Mouse (Mus musculus): ENCODE data around the gene Csrp2. TPM values are rescaled to one million over a fixed set of nuclear protein-coding genes. Genes with fewer than 3 reads are reported as not detected.

The Csrp2 gene
- polyA plus RNA-seq, 1 experiment from 2014 or later, result 224 TPM

DNA sequence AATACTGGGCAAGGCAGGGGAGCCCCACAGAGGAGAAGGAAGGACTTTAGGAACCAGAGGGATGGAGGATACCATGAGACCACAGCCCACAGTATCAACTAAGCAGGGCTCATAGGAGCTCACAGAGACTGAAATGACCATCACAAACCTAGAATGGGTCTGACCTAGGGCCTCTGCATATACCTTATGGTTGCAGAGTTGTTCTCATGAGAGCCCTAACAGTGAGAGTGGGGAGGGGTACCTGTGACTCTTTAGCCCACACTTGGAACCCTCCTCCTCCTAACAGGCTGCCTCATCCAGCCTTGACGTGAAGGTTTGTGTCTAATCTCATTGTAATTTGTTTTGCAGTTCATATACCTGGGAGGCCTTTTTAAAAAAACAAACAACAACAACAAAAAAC lies 55.3 kb downstream of the Csrp2 start:
- peaks cover 4% of the 10 kb centered on the region; the same call in 1 of the 2 replicates for H3K36me3 ChIP-seq
- H3K9ac ChIP-seq, result no peak overlapping the region
- 0 out of 2 replicates have a peak, but pooled peaks cover 3% of the 10 kb centered on the region for H3K4me1 ChIP-seq
- no peaks in the 10 kb centered on the region for H3K27me3 ChIP-seq (replicated peaks)
- no peak overlapping the region for H3K27ac ChIP-seq
- ATAC-seq (ENCODE audit: insufficient read depth, low FRiP score, low read depth), result no peak
- no peak overlapping the region for H3K4me2 ChIP-seq
- no peak overlapping the region for H3K4me3 ChIP-seq (replicated peaks)
- 80% methylated on average over 1 of the region's 1 CpGs for WGBS
- H3K9me3 ChIP-seq, result no peaks in the 10 kb centered on the region

DNA sequence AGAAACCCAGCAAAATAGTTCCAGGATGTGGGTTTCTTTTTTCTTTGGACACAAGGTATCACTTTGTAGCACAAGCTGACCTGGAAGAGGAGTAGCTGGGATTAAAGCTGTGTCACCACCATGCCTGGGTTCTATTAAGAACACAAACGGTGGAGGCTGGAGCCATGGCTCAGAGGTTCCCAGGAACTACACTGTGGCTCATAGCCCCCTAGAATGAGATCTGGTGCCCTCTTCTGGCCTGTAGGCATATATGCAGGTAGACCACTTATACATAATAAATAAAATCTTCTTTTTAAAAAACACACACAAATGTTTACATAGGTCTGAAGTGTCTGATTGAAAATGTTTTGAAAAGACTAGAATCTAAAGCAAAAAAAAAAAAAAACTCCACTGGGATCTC lies 56.5 kb downstream of the Csrp2 start:
- H3K9ac ChIP-seq, result no peak overlapping the region
- no peak overlapping the region for H3K4me3 ChIP-seq (replicated peaks)
- no peak overlapping the region for H3K4me2 ChIP-seq
- ATAC-seq (ENCODE audit: insufficient read depth, low FRiP score, low read depth), result no peak
- WGBS, result 0% methylated on average over 1 of the region's 1 CpGs
- H3K9me3 ChIP-seq, result no peaks in the 10 kb centered on the region
- H3K27ac ChIP-seq, result no peak overlapping the region
- peaks cover 4% of the 10 kb centered on the region; the same call in 1 of the 2 replicates for H3K36me3 ChIP-seq
- H3K4me1 ChIP-seq, result 0 out of 2 replicates have a peak, but pooled peaks cover 3% of the 10 kb centered on the region
- no peaks in the 10 kb centered on the region for H3K27me3 ChIP-seq (replicated peaks)

DNA sequence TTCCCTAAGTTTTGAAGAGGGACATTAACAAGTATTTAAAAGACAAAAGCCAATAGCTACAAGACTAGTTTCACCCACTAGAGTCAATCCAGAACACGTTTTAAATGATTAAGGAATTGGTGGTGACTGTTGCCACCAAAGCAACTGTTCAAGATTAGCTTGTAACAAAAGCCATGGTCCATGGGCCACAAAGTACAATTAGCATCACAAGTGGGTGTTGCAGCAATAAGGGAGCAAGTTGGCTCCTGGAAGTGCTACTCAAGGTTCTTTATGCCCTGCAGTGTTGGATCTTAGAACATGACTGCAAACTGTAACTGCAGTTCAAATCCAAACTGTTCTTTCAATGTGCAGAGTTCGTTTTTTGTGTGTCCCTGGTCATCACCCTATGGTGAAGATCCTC lies 57.8 kb downstream of the Csrp2 start:
- ATAC-seq (ENCODE audit: insufficient read depth, low FRiP score, low read depth), result no peak
- WGBS, result 50% methylated on average over 2 of the region's 2 CpGs
- no peak overlapping the region for H3K9ac ChIP-seq

DNA sequence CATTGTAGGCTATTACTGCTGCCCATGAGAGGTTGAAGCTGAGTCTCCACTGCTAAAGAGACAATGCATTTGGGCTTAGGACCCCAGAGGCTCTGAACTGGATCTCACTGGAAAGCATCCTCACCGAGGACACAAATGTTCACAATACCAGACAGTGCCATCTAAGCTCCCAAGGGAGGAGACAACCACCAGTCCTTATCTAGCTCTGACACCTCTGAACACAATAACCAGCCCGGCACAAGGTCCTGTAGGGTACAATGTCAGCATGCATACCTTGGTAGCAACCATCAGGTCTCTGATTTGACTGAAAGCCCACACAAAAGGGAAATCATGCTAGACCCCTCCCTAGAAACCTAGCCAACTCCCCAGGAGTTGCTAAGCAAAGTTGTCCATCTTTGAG lies 59.8 kb downstream of the Csrp2 start:
- Histone ChIP-seq H3K4me3 (replicated peaks) (no peak overlapping the region), H3K4me2 (no peak overlapping the region), H3K27ac (no peak overlapping the region), H3K27me3 (replicated peaks) (no peaks in the 10 kb centered on the region), H3K9ac (no peak overlapping the region), H3K36me3 (peaks cover 4% of the 10 kb centered on the region; the same call in 1 of the 2 replicates), H3K4me1 (no peaks in the 10 kb centered on the region), H3K9me3 (no peaks in the 10 kb centered on the region)
- WGBS, result 90% methylated on average over 2 of the region's 2 CpGs
- no peak for ATAC-seq (ENCODE audit: insufficient read depth, low FRiP score, low read depth)

More for the DNA sequence above, 57.8 kb downstream of the Csrp2 start:
- Histone ChIP-seq H3K36me3 (peaks cover 4% of the 10 kb centered on the region; the same call in 1 of the 2 replicates), H3K4me1 (no peaks in the 10 kb centered on the region), H3K27me3 (replicated peaks) (no peaks in the 10 kb centered on the region), H3K9me3 (no peaks in the 10 kb centered on the region), H3K4me3 (replicated peaks) (no peak overlapping the region), H3K27ac (no peak overlapping the region), H3K4me2 (no peak overlapping the region)

DNA sequence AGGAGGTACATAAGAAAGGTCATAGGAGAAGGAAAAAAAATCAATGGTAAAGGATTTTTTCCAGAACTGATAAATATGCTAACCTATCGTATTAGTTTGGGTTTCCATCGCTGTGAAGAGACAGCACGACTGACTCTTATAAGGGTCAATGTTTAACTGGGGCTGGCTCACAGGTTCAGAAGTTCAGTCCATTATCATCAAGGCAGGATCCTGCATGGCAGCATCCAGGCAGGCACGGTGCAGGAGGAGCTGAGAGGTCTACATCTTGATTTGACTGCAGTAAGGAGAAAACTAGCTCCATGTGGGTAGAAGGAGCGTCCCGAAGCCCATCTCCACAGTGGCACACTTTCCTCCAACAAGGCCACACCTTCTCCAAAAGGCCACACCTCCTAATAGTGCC lies 60.9 kb downstream of the Csrp2 start:
- no peak for ATAC-seq (ENCODE audit: insufficient read depth, low FRiP score, low read depth)
- Histone ChIP-seq H3K36me3 (peaks cover 4% of the 10 kb centered on the region; the same call in 1 of the 2 replicates), H3K4me1 (no peaks in the 10 kb centered on the region), H3K4me3 (replicated peaks) (no peak overlapping the region), H3K9me3 (no peaks in the 10 kb centered on the region), H3K9ac (no peak overlapping the region), H3K4me2 (no peak overlapping the region), H3K27ac (no peak overlapping the region), H3K27me3 (replicated peaks) (no peaks in the 10 kb centered on the region)
- 78% methylated on average over 6 of the region's 6 CpGs for WGBS

DNA sequence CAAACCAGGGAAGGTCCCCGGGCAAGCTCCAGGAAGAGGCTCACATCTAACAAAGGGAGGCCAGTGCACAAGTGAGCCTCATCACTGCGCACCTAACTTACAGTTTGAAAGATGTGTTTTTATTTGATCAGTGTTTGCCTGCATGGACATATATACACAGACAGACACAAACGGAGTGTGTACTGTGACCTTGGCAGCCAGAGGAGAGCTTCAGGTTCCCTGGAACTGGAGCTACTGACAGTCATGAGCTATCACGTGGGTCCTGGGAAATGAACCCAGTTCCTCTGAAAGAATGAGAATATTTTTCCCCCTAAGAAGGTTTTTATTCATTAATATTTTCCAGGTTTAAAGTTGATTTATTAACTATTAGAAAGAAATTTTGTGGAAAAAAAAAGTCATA lies 63.2 kb downstream of the Csrp2 start:
- H3K9ac ChIP-seq, result no peak overlapping the region
- no peaks in the 10 kb centered on the region for H3K27me3 ChIP-seq (replicated peaks)
- WGBS, result 70% methylated on average over 4 of the region's 4 CpGs
- H3K27ac ChIP-seq, result no peak overlapping the region
- H3K4me3 ChIP-seq (replicated peaks), result no peak overlapping the region
- H3K36me3 ChIP-seq, result peaks cover 4% of the 10 kb centered on the region; the same call in 1 of the 2 replicates
- H3K9me3 ChIP-seq, result no peaks in the 10 kb centered on the region
- no peak for ATAC-seq (ENCODE audit: insufficient read depth, low FRiP score, low read depth)
- H3K4me2 ChIP-seq, result no peak overlapping the region
- no peaks in the 10 kb centered on the region for H3K4me1 ChIP-seq

DNA sequence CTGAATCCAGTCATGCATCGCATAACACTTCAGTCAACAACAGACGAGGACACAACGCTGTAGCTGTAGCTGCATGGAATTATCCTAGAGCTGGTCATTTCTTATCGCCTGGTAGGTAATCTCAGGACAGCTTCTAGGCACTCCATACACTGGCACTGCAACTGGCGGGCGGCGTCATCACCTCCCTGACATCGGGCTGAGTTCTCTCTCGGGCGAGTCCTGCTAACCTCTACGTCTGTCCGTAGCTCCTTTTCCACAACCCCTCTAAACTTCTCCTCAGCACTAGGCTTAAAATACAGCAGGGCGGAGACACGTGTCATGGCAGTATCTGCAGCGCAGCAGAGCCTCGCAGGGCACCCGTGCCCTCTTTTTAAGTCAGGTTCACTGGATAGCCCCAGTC lies 67.1 kb downstream of the Csrp2 start:
- Histone ChIP-seq H3K27ac (no peak overlapping the region), H3K9me3 (no peaks in the 10 kb centered on the region), H3K36me3 (no peaks in the 10 kb centered on the region), H3K9ac (no peak overlapping the region), H3K4me2 (no peak overlapping the region), H3K4me1 (no peaks in the 10 kb centered on the region), H3K4me3 (replicated peaks) (no peak overlapping the region), H3K27me3 (replicated peaks) (no peaks in the 10 kb centered on the region)
- 89% methylated on average over 17 of the region's 17 CpGs for WGBS
- no peak for ATAC-seq (ENCODE audit: insufficient read depth, low FRiP score, low read depth)

Other genes starting within 250 kb of the Csrp2 start
- gene E2f7, start 174.3 kb upstream of the Csrp2 start, polyA plus RNA-seq (2015; fragmentation: Nextera tagmentation; extraction: Ambion mirVana), result 17.6 and 20.8 TPM in 2 replicates
- gene Zdhhc17, start 90.4 kb downstream of the Csrp2 start, polyA plus RNA-seq (2015; fragmentation: Nextera tagmentation; extraction: Ambion mirVana), result 17.5 and 17.6 TPM in 2 replicates
- 7.7 and 8.4 TPM in 2 replicates for gene Osbpl8, start 245.0 kb downstream of the Csrp2 start, polyA plus RNA-seq (2015; fragmentation: Nextera tagmentation; extraction: Ambion mirVana)

Data from stomach, embryonic 15.5 days (tissue).